In genomic region chr9:60324716-60325115, GRCm38 (mm10) we compare ENCODE assay signal across 32 mouse cellular contexts.
DNase-seq lines count a peak whose midpoint lies in the region; ATAC-seq lines count a peak whose summit lies in the region.
"Had no signal": no experiment of that assay in that cellular context is flagged by ENCODE, and none has a peak within 500 bp of the region (broad histone marks: within the 10 kb centered on the region; RNA-seq: fewer than 3 reads in every experiment).

No protein-coding gene starts in this region.

- H3K27me3 ChIP-seq in kidney, embryonic 15.5 days = no peaks in the 10 kb centered on the region
- H3K27me3 ChIP-seq: CH12.LX; embryonic facial prominence, embryonic 13.5 days; forebrain, embryonic 13.5 days; Patski had no signal

- peak overlapping the region; percentile 7; the same call in 1 of the 2 replicates for H3K27ac ChIP-seq in kidney, embryonic 15.5 days
- H3K27ac ChIP-seq: embryonic facial prominence, embryonic 10.5 days; embryonic facial prominence, embryonic 13.5 days; forebrain, embryonic 10.5 days; forebrain, embryonic 13.5 days; gastrocnemius, adult 2 months; heart, embryonic 13.5 days; hindbrain, embryonic 14.5 days; hindbrain, postnatal 0 days had no signal

- no peak overlapping the region for H3K4me2 ChIP-seq in kidney, embryonic 15.5 days
- H3K4me2 ChIP-seq: embryonic facial prominence, embryonic 13.5 days; forebrain, embryonic 13.5 days; heart, embryonic 13.5 days; hindbrain, embryonic 14.5 days had no signal

- H3K4me1 ChIP-seq in kidney, embryonic 15.5 days = peaks cover 32% of the 10 kb centered on the region
- H3K4me1 ChIP-seq: forebrain, embryonic 13.5 days had no signal

- no peak for DNase-seq in kidney, postnatal 10 days
- DNase-seq in adipocyte (ENCODE audit: low spot score) = peak; percentile 39
- peak; percentile 83 for DNase-seq in adrenal gland, adult 2 months
- peak; percentile 66 for DNase-seq in adrenal gland, postnatal 14 days
- no peak for DNase-seq in layer of hippocampus, postnatal 25 days (ENCODE audit: extremely low spot score in 1 of 2, low spot score in 1 of 2)
- no peak for DNase-seq in testis, postnatal 10 days (ENCODE audit: low spot score)
- DNase-seq: B cell, adult 2 months; cerebellum, adult 11-12 months; cerebellum, adult 8-10 months; cerebellum, postnatal 10 days; cerebellum, postnatal 36 days; embryo, embryonic 11 days; forebrain, postnatal 0 days; gastrocnemius, adult 2 months; gastrocnemius, postnatal 14 days; heart, adult 18-20 months; heart, postnatal 14 days; heart, postnatal 4 days had no signal

- no peaks in the 10 kb centered on the region for H3K9me3 ChIP-seq in kidney, embryonic 15.5 days (replicated peaks)
- H3K9me3 ChIP-seq: embryonic facial prominence, embryonic 10.5 days; embryonic facial prominence, embryonic 13.5 days; forebrain, embryonic 10.5 days; forebrain, embryonic 13.5 days; G1E; heart, embryonic 13.5 days had no signal

- 58% methylated on average over 2 of the region's 2 CpGs for WGBS in kidney, embryonic 15.5 days

- ATAC-seq in kidney, embryonic 15.5 days (replicated peaks; ENCODE audit: low FRiP score) = no peak
- ATAC-seq in inflammation-experienced regulatory T-cells, adult 6 months = no peak
- ATAC-seq: forebrain, embryonic 13.5 days; forebrain, postnatal 0 days; hindbrain, postnatal 0 days; intestine, postnatal 0 days; Patski had no signal

- H3K36me3 ChIP-seq in kidney, embryonic 15.5 days = no peaks in the 10 kb centered on the region
- H3K36me3 ChIP-seq: embryonic facial prominence, embryonic 10.5 days; embryonic facial prominence, embryonic 13.5 days; forebrain, embryonic 10.5 days; G1E; heart, embryonic 13.5 days had no signal

- H3K4me3 ChIP-seq in kidney, embryonic 15.5 days (replicated peaks) = no peak overlapping the region
- H3K4me3 ChIP-seq: embryonic facial prominence, embryonic 10.5 days; embryonic facial prominence, embryonic 13.5 days; erythroblast, embryonic 14.5 days; forebrain, embryonic 10.5 days; forebrain, embryonic 13.5 days; gastrocnemius, adult 2 months; heart, embryonic 13.5 days had no signal

- H3K9ac ChIP-seq in kidney, embryonic 15.5 days = no peak overlapping the region
- H3K9ac ChIP-seq: embryonic facial prominence, embryonic 13.5 days; forebrain, embryonic 13.5 days; forebrain, postnatal 0 days; heart, embryonic 13.5 days; hindbrain, embryonic 14.5 days had no signal

Comparison
In these comparisons a context has a peak if more than half of its experiments do, and no peak if none do; other contexts are left out.
1. DNase-seq: peak in adipocyte (single experiment), adrenal gland, adult 2 months (single experiment) and adrenal gland, postnatal 14 days (single experiment); none in kidney, postnatal 10 days (single experiment), layer of hippocampus, postnatal 25 days (0 of 2) and testis, postnatal 10 days (single experiment).